Mouse (Mus musculus) heart, embryonic 15.5 days (tissue): ENCODE results near the gene 2310033P09Rik. TPM values are rescaled to one million over a fixed set of nuclear protein-coding genes. Genes with fewer than 3 reads are reported as not detected.

Experiments
- ATAC-seq: fragments of 200-750 bp; cut with Nextera tagmentation; replicated peaks from 2 replicates; pipeline ENCODE4 v1.8.0; 2017; ENCODE audit warnings: low read depth, moderate TSS enrichment; ENCODE audit not compliant: insufficient number of reproducible peaks, insufficient read depth, low FRiP score
- H3K27ac ChIP-seq: fragments of 300-500 bp; sonication (generic); 2 replicates; pipeline ENCODE4 v1.5.1; 2015; ENCODE audit warnings: mild to moderate bottlenecking, inconsistent platforms
- H3K27me3 ChIP-seq: fragments of 300-500 bp; sonication (generic); 2 replicates; pipeline ENCODE4 v1.6.1; 2015; ENCODE audit warnings: inconsistent platforms
- H3K36me3 ChIP-seq: fragments of 300-500 bp; sonication (generic); 2 replicates; pipeline ENCODE4 v1.6.1; 2015; ENCODE audit warnings: mild to moderate bottlenecking, inconsistent platforms
- H3K4me1 ChIP-seq: fragments of 300-500 bp; sonication (generic); replicated peaks from 2 replicates; pipeline ENCODE4 v1.6.1; 2015; ENCODE audit warnings: inconsistent platforms
- H3K4me2 ChIP-seq: fragments of 300-500 bp; sonication (generic); 2 replicates; pipeline ENCODE4 v1.6.1; 2015; ENCODE audit warnings: inconsistent platforms, mild to moderate bottlenecking, moderate library complexity
- H3K4me3 ChIP-seq: fragments of 300-500 bp; sonication (generic); 2 replicates; pipeline ENCODE4 v1.5.1; 2015; ENCODE audit warnings: mild to moderate bottlenecking, inconsistent platforms
- H3K9ac ChIP-seq: fragments of 300-500 bp; sonication (generic); 2 replicates; pipeline ENCODE4 v1.6.1; 2015; ENCODE audit warnings: mild to moderate bottlenecking, inconsistent platforms
- H3K9me3 ChIP-seq: fragments of 300-500 bp; sonication (generic); replicated peaks from 2 replicates; pipeline ENCODE4 v1.6.1; 2016; ENCODE audit warnings: inconsistent platforms
- WGBS: fragments of 180-500 bp; shearing (Covaris S2); methylation state at CpG from one replicate; pipeline ENCODE4 v1.1.7; 2015; ENCODE audit warnings: mixed read lengths; 5-methylcytosine and 5-hydroxymethylcytosine counted together
- polyA plus RNA-seq: library from polyadenylated mRNA; unstranded; fragments of >200 nt; fragmentation: Nextera tagmentation; extraction: Ambion mirVana; gene quantifications from 2 replicates; pipeline ENCODE4 v1.2.1, GENCODE M21; 2015

2310033P09Rik gene
- polyA plus RNA-seq, 1 experiment from 2014 or later = 17.7 TPM

DNA sequence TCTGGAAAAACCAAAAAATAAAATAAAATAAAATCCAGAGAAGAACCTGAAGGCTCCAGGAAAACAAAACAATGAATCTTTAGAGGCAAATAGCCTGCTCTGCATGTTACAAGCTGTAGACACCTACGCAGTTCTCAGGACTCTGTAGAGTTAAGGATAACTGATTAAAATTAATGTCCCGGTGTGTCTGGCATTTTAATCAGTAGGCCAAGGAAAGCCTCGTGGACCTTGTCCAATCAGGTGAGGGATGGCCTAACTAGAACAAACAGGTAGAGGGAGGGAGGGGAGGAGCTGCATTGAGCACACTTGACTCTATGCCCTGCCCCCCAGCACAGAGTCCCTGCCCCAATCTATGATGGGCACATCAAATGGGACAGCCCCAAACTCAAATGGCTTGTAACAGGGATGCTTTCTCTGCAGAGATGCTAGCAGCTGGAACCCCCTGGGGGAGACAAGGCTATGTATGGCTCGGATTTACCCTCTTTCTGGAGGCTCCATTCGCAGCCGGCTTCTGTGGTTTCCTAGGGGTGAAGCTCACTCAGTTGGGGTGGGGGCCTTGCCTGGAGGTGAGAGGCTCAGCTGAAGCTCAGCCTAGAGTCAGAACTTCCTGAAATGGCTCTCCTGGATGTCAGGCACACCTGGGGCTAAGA lies 33.8 kb upstream of the 2310033P09Rik start:
- no peak overlapping the region for H3K9ac ChIP-seq
- no peak for ATAC-seq
- no peaks in the 10 kb centered on the region for H3K36me3 ChIP-seq
- no peak overlapping the region for H3K27ac ChIP-seq
- no peak overlapping the region for H3K4me2 ChIP-seq
- WGBS = 56% methylated on average over 6 of the region's 6 CpGs
- peaks cover 22% of the 10 kb centered on the region for H3K4me1 ChIP-seq
- H3K27me3 ChIP-seq = peaks cover 58% of the 10 kb centered on the region
- no peaks in the 10 kb centered on the region for H3K9me3 ChIP-seq
- no peak overlapping the region for H3K4me3 ChIP-seq

GRCm38 (mm10) chr11:59176475-59176874 lies 31.6 kb upstream of the 2310033P09Rik start:
- peaks cover 25% of the 10 kb centered on the region for H3K4me1 ChIP-seq
- peak overlapping the region; percentile 34 for H3K4me3 ChIP-seq
- no peak; the same call in 1 of the 2 replicates for ATAC-seq
- no peak overlapping the region for H3K9ac ChIP-seq
- WGBS = 3% methylated on average over 47 of the region's 48 CpGs
- H3K27me3 ChIP-seq = peaks cover 60% of the 10 kb centered on the region
- no peaks in the 10 kb centered on the region for H3K36me3 ChIP-seq
- H3K27ac ChIP-seq = no peak overlapping the region
- H3K4me2 ChIP-seq = peak overlapping the region; percentile 55
- H3K9me3 ChIP-seq = no peaks in the 10 kb centered on the region

- Histone ChIP-seq H3K4me2 (peak overlapping the region; percentile 55), H3K4me3 (peak overlapping the region; percentile 34), H3K27me3 (peaks cover 60% of the 10 kb centered on the region), H3K9ac (no peak overlapping the region), H3K27ac (no peak overlapping the region), H3K9me3 (no peaks in the 10 kb centered on the region), H3K36me3 (no peaks in the 10 kb centered on the region), H3K4me1 (peaks cover 25% of the 10 kb centered on the region)
- no peak for ATAC-seq
- 7% methylated on average over 34 of the region's 34 CpGs for WGBS
Measured at GRCm38 (mm10) chr11:59176921-59177320, 31.2 kb upstream of the 2310033P09Rik start.

DNA sequence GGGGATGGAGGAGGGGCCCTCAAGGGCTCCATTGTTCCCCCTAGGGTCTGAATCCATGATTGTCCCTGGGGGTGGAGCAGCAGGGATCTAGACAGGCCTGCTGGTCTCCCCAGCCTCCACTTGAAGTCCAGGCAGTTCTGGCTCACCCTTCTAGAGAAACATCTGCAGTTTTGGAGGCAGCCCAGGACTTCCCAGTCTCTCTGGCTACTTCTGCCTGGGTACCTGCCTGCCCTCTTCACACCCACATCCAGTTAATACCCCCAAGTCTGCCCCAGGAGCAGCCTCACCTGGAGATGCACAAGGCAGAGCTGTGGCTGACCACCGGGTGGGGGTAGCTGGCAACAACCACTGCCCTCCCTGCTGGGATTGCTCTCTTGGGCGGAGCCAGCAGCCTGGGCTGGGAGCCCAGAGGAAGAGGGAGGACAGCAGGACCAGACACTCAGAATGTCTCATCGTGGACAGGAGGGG lies 25.2 kb upstream of the 2310033P09Rik start, which contains the start of gene Gjc2:
Gene Gjc2 (minus strand): TSS at position 350 of the 468 bp plus-strand sequence.
- Histone ChIP-seq H3K9me3 (no peaks in the 10 kb centered on the region), H3K4me3 (no peak within 1 kb of the TSS), H3K27me3 (peaks cover 16% of the 10 kb centered on the region), H3K9ac (peak within 1 kb of the TSS; percentile 32), H3K4me1 (peaks cover 29% of the 10 kb centered on the region), H3K36me3 (peaks cover 8% of the 10 kb centered on the region; the same call in 1 of the 2 replicates), H3K4me2 (peak within 1 kb of the TSS; percentile 33), H3K27ac (peak within 1 kb of the TSS; percentile 78)
- WGBS = 29% methylated on average over 3 of the region's 3 CpGs
- peak; percentile 42; the same call in 1 of the 2 replicates for ATAC-seq

DNA sequence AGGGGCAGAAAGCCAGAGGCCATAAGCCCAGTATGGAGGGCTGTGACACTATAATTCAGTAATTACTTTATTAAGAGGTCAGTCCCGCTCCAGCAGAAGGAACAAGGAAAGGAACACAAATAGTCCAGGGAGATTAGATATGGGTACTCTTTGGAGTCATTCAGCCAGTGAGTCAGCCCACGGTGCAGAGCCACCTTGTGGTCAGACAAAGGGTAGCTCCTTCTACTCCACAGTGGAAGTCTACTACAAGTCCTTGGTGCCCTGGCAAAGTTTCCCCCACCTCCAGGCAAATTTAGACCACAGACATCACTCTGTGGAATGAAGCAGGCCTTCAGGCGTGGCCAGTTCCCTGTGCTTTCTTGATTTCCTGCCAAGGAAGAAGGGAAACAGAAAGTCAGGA lies 24.3 kb upstream of the 2310033P09Rik start:
- H3K9me3 ChIP-seq = no peaks in the 10 kb centered on the region
- WGBS = 8% methylated on average over 3 of the region's 3 CpGs
- peaks cover 26% of the 10 kb centered on the region for H3K4me1 ChIP-seq
- H3K36me3 ChIP-seq = peaks cover 8% of the 10 kb centered on the region; the same call in 1 of the 2 replicates
- no peak overlapping the region for H3K4me3 ChIP-seq
- ATAC-seq = peak; percentile 47
- peak overlapping the region; percentile 32; the same call in 1 of the 2 replicates for H3K9ac ChIP-seq
- peaks cover 6% of the 10 kb centered on the region; the same call in 1 of the 2 replicates for H3K27me3 ChIP-seq
- peak overlapping the region; percentile 33 for H3K4me2 ChIP-seq
- H3K27ac ChIP-seq = peak overlapping the region; percentile 78

DNA sequence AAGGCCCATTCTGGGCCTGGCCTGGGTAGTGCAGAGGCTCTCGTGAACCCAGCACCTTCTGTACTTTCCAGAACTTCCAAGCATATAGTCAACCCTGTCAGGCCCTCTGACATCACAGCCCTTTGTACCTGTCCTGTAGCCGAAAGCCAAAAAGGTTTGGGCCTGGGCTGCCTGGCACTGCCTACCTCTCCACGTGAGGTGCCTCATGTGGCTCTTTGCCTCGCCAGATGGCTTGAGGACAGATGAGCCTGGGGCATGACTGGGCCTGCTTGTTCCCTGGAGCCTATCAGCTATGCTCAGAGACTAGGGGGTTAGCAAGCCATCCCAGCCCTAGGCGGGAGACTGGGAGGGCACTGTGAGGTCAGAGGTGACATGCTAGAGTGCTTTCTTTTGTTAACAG lies 22.6 kb upstream of the 2310033P09Rik start:
- ATAC-seq = no peak
- Histone ChIP-seq H3K4me3 (no peak overlapping the region), H3K27ac (no peak overlapping the region), H3K36me3 (peaks cover 8% of the 10 kb centered on the region; the same call in 1 of the 2 replicates), H3K4me1 (peaks cover 25% of the 10 kb centered on the region), H3K27me3 (no peaks in the 10 kb centered on the region), H3K9ac (no peak overlapping the region), H3K4me2 (no peak overlapping the region), H3K9me3 (no peaks in the 10 kb centered on the region)
- 85% methylated on average over 5 of the region's 5 CpGs for WGBS

DNA sequence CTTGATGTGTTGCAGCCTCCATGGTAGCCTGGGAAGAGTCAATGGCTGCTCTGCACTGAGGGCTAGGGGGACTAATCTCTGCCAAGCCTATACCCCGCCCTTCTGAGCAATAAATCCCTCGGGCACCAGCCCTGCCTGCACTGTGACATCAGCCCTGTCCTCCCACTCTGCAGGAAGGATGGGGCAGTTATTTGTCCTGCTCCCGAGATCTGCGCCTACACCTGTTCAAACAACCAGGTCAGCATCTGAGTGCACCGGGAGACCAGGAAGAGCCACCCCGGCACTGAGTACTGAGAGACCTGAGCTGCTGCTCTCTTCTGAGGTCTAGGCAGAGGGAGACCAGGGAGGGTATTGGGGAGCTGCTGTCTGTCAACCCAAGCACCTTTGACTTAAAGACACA lies 20.4 kb upstream of the 2310033P09Rik start:
- Histone ChIP-seq H3K9me3 (no peaks in the 10 kb centered on the region), H3K27me3 (no peaks in the 10 kb centered on the region), H3K4me2 (no peak overlapping the region), H3K36me3 (peaks cover 8% of the 10 kb centered on the region; the same call in 1 of the 2 replicates), H3K4me1 (peaks cover 26% of the 10 kb centered on the region), H3K27ac (no peak overlapping the region), H3K4me3 (no peak overlapping the region), H3K9ac (no peak overlapping the region)
- ATAC-seq = no peak
- WGBS = 79% methylated on average over 6 of the region's 6 CpGs

- H3K9me3 ChIP-seq = no peaks in the 10 kb centered on the region
- H3K36me3 ChIP-seq = no peaks in the 10 kb centered on the region
- H3K4me1 ChIP-seq = peaks cover 11% of the 10 kb centered on the region
- ATAC-seq = peak; percentile 96
- no peaks in the 10 kb centered on the region for H3K27me3 ChIP-seq
- peak overlapping the region; percentile 75 for H3K9ac ChIP-seq
- 1% methylated on average over 54 of the region's 59 CpGs for WGBS
- H3K4me3 ChIP-seq = peak overlapping the region; percentile 77
- peak overlapping the region; percentile 74 for H3K4me2 ChIP-seq
- H3K27ac ChIP-seq = peak overlapping the region; percentile 92
Measured at GRCm38 (mm10) chr11:59191231-59192058, 16.7 kb upstream of the 2310033P09Rik start.

GRCm38 (mm10) chr11:59192059-59192386 lies 16.1 kb upstream of the 2310033P09Rik start, which contains the start of gene Guk1:
Guk1 (minus strand) TSS chr11:59192212.
- no peak for ATAC-seq
- H3K9ac ChIP-seq = peak within 1 kb of the TSS; percentile 75
- peaks cover 11% of the 10 kb centered on the region for H3K4me1 ChIP-seq
- peak within 1 kb of the TSS; percentile 77 for H3K4me3 ChIP-seq
- H3K4me2 ChIP-seq = peak within 1 kb of the TSS; percentile 74
- H3K9me3 ChIP-seq = no peaks in the 10 kb centered on the region
- no peaks in the 10 kb centered on the region for H3K36me3 ChIP-seq
- H3K27me3 ChIP-seq = no peaks in the 10 kb centered on the region
- WGBS = 6% methylated on average over 16 of the region's 16 CpGs
- H3K27ac ChIP-seq = peak within 1 kb of the TSS; percentile 92

- Histone ChIP-seq H3K27ac (no peak overlapping the region), H3K36me3 (peaks cover 5% of the 10 kb centered on the region; the same call in 1 of the 2 replicates), H3K4me3 (no peak overlapping the region), H3K4me1 (peaks cover 5% of the 10 kb centered on the region), H3K9ac (no peak overlapping the region), H3K4me2 (no peak overlapping the region), H3K27me3 (no peaks in the 10 kb centered on the region), H3K9me3 (no peaks in the 10 kb centered on the region)
- ATAC-seq = no peak
Measured at GRCm38 (mm10) chr11:59196230-59196629, 11.9 kb upstream of the 2310033P09Rik start.

- ATAC-seq = no peak
- Histone ChIP-seq H3K4me2 (peak overlapping the region; percentile 86), H3K9me3 (no peaks in the 10 kb centered on the region), H3K9ac (peak overlapping the region; percentile 88), H3K36me3 (peaks cover 28% of the 10 kb centered on the region), H3K4me1 (peaks cover 15% of the 10 kb centered on the region), H3K27me3 (no peaks in the 10 kb centered on the region), H3K27ac (peak overlapping the region; percentile 85), H3K4me3 (peak overlapping the region; percentile 81)
- 25% methylated on average over 16 of the region's 16 CpGs for WGBS
Measured at GRCm38 (mm10) chr11:59201216-59202002, 6.7 kb upstream of the 2310033P09Rik start.
